Mouse (Mus musculus) neural tube, embryonic 10.5 days (tissue): ENCODE measurements around the gene Dnase1l2.
"Not testable (repeated sequence)": the region's sequence is repeated elsewhere in the genome, so short reads cannot be mapped to it uniquely, and the experiment has no call there.

Experiments
- DNase-seq: peaks from one replicate; pipeline ENCODE4 v3.0.0-alpha.2; 2017; ENCODE audit warnings: low spot score; ENCODE audit errors: extremely low spot score

Dnase1l2 gene

GRCm38 (mm10) chr17:24437016-24437415 is 5.9 kb downstream of the Dnase1l2 start:
- DNase-seq: peak; percentile 32

- no peak for DNase-seq
These were observed 13.5 kb downstream of the Dnase1l2 start for GRCm38 (mm10) chr17:24429201-24429983.

GRCm38 (mm10) chr17:24427170-24427557 is 15.7 kb downstream of the Dnase1l2 start:
- peak; percentile 22 for DNase-seq

GRCm38 (mm10) chr17:24426471-24427169 is 16.3 kb downstream of the Dnase1l2 start, which contains the start of gene Eci1:
Gene Eci1, plus strand, starts transcription at chr17:24426641.
- DNase-seq: peak; percentile 95

GRCm38 (mm10) chr17:24425905-24426304 is 17.0 kb downstream of the Dnase1l2 start:
- DNase-seq: no peak

GRCm38 (mm10) chr17:24425326-24425725 is 17.6 kb downstream of the Dnase1l2 start:
- not testable (repeated sequence) for DNase-seq

GRCm38 (mm10) chr17:24424489-24424888 is 18.4 kb downstream of the Dnase1l2 start:
- no peak for DNase-seq

GRCm38 (mm10) chr17:24423114-24423513 is 19.8 kb downstream of the Dnase1l2 start:
- no peak for DNase-seq

DNA sequence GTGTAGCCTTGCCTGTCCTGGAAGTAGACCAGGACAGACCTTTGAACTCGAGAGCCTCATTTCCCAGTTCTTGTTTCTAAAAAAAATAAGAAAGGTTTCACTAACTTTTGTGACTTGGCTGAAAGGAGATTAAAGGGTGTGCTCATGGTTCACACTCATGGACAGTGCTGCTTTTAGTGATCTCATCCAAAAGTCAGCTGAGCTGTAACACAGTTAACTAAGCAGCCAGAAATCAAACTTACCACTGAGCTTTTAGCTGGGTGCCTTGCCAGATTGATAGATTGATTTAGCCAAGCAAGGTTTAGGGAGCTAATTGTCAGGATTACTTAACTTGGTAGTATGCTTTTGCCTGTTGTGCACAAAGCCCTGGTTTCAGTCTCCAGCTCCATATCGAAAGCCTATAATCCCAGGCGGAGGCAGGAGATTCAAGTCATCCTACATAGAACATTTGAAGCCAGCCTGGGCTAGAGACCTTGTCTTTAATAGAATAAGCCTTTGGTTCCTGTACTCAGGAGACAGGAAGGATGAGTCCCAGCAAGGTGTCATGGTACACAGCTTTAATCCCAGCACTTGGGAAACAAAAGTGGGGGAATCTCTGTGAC is 26.8 kb downstream of the Dnase1l2 start:
- no peak for DNase-seq

DNA sequence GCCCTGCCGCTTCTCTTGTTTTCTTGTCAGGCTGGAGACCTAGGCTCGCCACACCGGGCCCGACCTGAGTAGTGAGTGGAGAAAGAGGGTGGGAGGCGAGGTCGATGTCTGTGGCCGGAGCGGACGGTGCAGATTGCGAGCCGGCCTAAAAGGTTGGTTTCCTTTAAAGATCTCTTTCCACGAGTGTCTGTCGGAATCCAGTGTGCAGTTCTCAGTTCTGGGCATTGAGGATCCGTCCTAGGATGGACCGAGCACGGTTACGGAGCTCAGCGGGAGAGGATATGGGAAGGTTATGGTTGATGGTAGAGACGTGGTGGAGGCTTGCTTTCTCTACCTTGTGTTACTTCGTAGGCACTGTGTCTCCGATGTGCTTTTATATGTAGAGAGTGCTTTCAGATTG is 27.9 kb downstream of the Dnase1l2 start:
- peak; percentile 23 for DNase-seq

GRCm38 (mm10) chr17:24414230-24414976 is 28.5 kb downstream of the Dnase1l2 start, which contains the start of gene Rnps1:
Gene Rnps1, plus strand, starts transcription at chr17:24414565.
- DNase-seq: peak; percentile 100

- DNase-seq: no peak
These were observed 29.2 kb downstream of the Dnase1l2 start for GRCm38 (mm10) chr17:24413557-24414211.

DNA sequence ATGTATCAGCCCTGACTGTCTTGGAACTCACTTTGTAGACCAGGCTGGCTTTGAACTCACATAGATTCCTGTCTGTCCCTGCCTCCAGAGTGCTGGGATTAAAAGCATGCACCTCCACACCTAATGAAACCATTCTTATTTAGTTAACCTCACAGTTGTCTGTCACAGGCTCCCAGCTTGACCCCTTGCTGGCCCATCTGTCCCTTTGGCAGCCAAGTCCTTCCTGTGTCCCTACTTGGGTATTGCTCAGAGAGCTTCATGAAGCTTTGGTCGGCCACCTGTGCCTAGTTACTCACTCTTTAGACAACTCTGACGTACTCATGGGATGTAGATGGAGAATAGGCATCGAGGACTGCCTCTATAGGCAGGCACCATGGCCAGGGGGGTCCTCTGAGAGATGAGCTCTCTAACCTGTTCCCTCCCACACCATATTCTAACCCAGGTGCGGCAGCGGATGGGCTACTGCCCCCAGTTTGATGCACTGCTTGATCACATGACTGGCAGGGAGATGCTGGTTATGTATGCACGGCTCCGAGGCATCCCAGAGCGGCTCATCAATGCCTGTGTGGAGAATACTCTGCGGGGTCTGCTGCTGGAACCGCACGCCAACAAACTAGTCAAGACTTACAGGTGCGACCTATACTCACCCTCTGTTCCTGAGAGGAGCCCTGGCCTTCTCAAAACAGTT is 35.6 kb downstream of the Dnase1l2 start:
- no peak for DNase-seq

DNA sequence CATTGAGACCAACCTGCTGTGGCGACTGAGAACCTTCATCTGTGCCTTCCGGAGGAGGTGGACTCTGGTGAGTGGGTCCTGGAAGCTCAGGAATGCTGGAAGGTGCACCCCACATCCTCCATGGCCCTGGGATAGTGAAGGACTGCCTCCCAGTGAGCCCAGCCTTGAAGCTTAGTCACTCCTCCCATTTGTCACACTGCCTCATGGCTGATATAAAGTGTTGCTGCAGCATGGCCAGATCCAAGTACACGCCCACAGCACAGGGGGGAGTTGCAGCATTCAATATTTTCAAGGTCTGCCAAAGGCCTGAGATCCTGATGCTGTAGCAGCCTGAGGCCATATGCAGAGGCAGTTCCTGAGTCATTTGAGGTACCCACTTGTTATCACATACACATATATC is 40.5 kb downstream of the Dnase1l2 start:
- DNase-seq: no peak

DNA sequence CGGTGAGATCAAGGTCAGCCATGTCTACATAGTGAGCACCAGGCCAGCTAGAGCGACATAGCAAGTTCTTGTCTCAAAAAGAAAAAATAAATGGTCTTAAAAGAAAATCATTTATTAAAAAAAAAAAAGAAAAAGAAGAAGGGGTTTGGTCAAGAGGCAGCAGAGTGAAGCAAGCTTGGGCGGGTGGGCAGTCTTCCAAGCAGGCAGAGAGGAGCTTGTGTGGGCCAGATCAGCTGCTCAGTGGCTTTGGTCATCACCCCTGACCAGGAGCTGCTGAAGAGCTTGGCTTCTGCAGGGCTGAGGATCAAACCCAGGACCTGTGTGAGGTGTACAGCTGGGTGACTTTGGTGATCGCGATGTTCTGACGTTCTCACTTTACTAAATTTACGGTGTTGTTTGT is 48.4 kb downstream of the Dnase1l2 start:
- DNase-seq: no peak

DNA sequence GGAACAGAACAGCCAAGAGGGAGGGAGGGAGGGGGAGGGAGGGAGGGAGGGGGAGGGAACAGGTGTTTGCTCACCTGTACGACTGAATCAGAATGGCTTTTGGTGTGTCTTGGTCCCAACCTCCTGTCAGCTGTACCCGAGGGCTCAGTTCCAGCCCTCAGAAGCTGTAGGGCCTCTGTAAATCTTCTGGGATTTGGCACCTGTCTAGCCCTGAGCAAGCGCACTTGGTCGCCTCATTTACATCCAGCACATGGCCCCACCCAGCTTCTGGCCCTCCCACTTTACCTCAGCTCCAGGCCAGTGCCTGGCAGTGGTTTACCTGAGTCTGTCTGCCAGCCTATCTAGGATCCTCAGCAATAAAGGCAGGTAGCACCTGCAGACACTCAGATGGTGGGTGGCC is 49.4 kb downstream of the Dnase1l2 start:
- no peak for DNase-seq

DNA sequence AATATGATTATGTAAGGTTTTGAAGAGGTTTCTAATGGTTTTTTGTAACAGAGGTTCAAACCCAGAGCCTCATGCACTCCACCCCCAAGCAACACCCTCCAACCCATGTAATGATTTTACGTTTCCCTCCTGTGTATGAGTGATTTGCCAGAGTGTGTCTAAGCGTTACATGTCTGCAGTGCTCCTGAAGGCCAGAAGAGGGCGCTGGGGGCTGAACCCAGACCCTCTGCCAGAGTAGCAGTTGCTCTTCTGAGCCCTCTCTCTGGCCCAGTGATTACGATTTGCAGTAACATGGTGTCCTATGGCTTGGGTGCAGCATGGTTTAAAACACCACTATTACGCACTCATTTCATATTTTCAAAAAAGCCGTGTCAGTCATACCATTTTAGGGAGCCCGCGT is 51.8 kb downstream of the Dnase1l2 start:
- DNase-seq: no peak
